In the genomic region with DNA sequence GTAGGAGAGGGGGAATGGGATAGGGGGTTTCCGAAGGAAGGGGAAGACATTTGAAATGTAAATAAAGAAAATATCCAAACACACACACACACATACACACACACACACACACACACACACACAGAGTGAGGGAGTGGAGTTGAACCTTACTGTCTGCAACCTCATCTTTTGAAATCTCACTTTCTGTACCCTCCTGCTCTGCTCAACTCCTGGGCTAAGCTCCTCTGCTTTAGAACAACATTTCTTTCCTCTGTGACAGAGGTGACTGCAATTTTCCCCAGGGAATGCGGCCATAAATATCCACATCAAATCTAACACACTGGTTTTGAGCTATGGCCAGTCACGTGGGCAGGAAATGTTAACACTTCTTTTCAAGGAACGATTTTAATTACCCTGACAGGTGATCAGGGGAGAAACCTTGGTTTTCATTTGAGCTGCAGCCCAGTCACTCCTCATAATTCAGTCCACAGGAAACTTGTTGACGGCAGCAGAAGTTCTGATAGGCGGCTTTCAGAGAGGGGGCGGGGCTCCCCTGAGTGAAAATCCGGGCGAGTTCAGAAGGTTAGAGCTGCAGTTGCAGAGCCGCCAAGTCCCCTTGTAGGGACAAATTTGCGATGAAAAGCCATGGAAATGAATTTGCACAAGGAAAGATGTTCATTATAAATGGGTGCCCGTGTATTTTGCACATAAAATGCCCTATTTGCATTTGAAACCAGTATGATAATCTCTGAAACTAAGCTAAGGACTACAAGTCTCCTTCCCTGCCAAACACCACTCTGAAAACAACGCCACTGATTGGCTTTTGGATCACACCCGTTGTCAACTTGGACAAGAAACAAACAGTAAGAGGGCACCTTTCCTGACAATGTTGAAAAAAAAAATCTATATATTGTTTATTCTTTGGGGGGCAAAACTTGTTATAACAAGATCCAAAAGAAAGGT, we compare ENCODE assay signal across 8 mouse cellular contexts.
DNase-seq lines count a peak whose midpoint lies in the region; ATAC-seq and TF ChIP-seq lines count a peak whose summit lies in the region.

No protein-coding gene starts in this region.

- peak; percentile 8 to 16 for DNase-seq in right cerebral cortex, adult 2 months (ENCODE audit: low spot score in 2 of 2)
- no peak for DNase-seq in right cerebral cortex, postnatal 36 days (ENCODE audit: low spot score in 2 of 2)
- DNase-seq in heart, postnatal 0 days (ENCODE audit: low spot score): peak; percentile 38
- DNase-seq in lung, postnatal 10 days: peak; percentile 64
- DNase-seq in natural killer cell, adult 2 months (ENCODE audit: low spot score in 2 of 2): no peak

- no peak overlapping the region for H3K4me3 ChIP-seq in embryonic facial prominence, embryonic 15.5 days (replicated peaks)
- H3K4me3 ChIP-seq in heart, postnatal 0 days (ENCODE audit: low read depth, low read length): peak overlapping the region; percentile 9; the same call in 1 of the 2 replicates
- H3K4me3 ChIP-seq in kidney, embryonic 16.5 days (ENCODE audit: low read length): peak overlapping the region; percentile 25
- H3K4me3 ChIP-seq in stomach, embryonic 15.5 days (replicated peaks): 0 out of 2 replicates have a peak overlapping the region, but pooled peaks have one; percentile 1

- TF ChIP-seq CTCF in heart, postnatal 0 days (IDR thresholded peaks at IDR 0.05; ENCODE audit: low read depth): no peak

- no peak overlapping the region for H3K9ac ChIP-seq in embryonic facial prominence, embryonic 15.5 days
- no peak overlapping the region; the same call in 1 of the 2 replicates for H3K9ac ChIP-seq in heart, postnatal 0 days (replicated peaks; ENCODE audit: low read depth, low read length)
- H3K9ac ChIP-seq in kidney, embryonic 16.5 days (replicated peaks; ENCODE audit: low read length): no peak overlapping the region
- no peak overlapping the region for H3K9ac ChIP-seq in stomach, embryonic 15.5 days

- peaks cover 4% of the 10 kb centered on the region; the same call in 1 of the 2 replicates for H3K4me1 ChIP-seq in embryonic facial prominence, embryonic 15.5 days
- H3K4me1 ChIP-seq in heart, postnatal 0 days (ENCODE audit: control insufficient read depth, insufficient read depth): 0 out of 2 replicates have a peak, but pooled peaks cover 3% of the 10 kb centered on the region
- peaks cover 5% of the 10 kb centered on the region; the same call in 1 of the 2 replicates for H3K4me1 ChIP-seq in kidney, embryonic 16.5 days (ENCODE audit: insufficient read depth, low read length)
- 0 out of 2 replicates have a peak, but pooled peaks cover 5% of the 10 kb centered on the region for H3K4me1 ChIP-seq in stomach, embryonic 15.5 days

- H3K4me2 ChIP-seq in embryonic facial prominence, embryonic 15.5 days (replicated peaks): peak overlapping the region; percentile 17; the same call in 1 of the 2 replicates
- H3K4me2 ChIP-seq in heart, postnatal 0 days (ENCODE audit: low read depth, low read length): peak overlapping the region; percentile 54
- peak overlapping the region; percentile 48 for H3K4me2 ChIP-seq in kidney, embryonic 16.5 days (replicated peaks; ENCODE audit: low read depth, low read length)
- peak overlapping the region; percentile 20 for H3K4me2 ChIP-seq in stomach, embryonic 15.5 days

- WGBS in embryonic facial prominence, embryonic 15.5 days: 20% methylated on average over 14 of the region's 14 CpGs
- WGBS in heart, postnatal 0 days: 11% methylated on average over 14 of the region's 14 CpGs
- WGBS in kidney, embryonic 16.5 days: 11% methylated on average over 14 of the region's 14 CpGs
- 11% methylated on average over 14 of the region's 14 CpGs for WGBS in stomach, embryonic 15.5 days

- H3K27me3 ChIP-seq in embryonic facial prominence, embryonic 15.5 days: no peaks in the 10 kb centered on the region
- no peaks in the 10 kb centered on the region for H3K27me3 ChIP-seq in heart, postnatal 0 days (ENCODE audit: control insufficient read depth, insufficient read depth, low read length)
- no peaks in the 10 kb centered on the region for H3K27me3 ChIP-seq in kidney, embryonic 16.5 days (ENCODE audit: insufficient read depth, low read length)
- no peaks in the 10 kb centered on the region for H3K27me3 ChIP-seq in stomach, embryonic 15.5 days (replicated peaks)

- no peaks in the 10 kb centered on the region for H3K36me3 ChIP-seq in embryonic facial prominence, embryonic 15.5 days
- H3K36me3 ChIP-seq in heart, postnatal 0 days (replicated peaks; ENCODE audit: control insufficient read depth, insufficient read depth, low read length): no peaks in the 10 kb centered on the region
- H3K36me3 ChIP-seq in kidney, embryonic 16.5 days (ENCODE audit: insufficient read depth, low read length): no peaks in the 10 kb centered on the region
- H3K36me3 ChIP-seq in stomach, embryonic 15.5 days: no peaks in the 10 kb centered on the region

- no peak for TF ChIP-seq EP300 in heart, postnatal 0 days (IDR thresholded peaks at IDR 0.05; ENCODE audit: low read depth)

- no peaks in the 10 kb centered on the region for H3K9me3 ChIP-seq in embryonic facial prominence, embryonic 15.5 days (replicated peaks)
- no peaks in the 10 kb centered on the region for H3K9me3 ChIP-seq in heart, postnatal 0 days (replicated peaks; ENCODE audit: control insufficient read depth, low read length)
- no peaks in the 10 kb centered on the region for H3K9me3 ChIP-seq in kidney, embryonic 16.5 days (ENCODE audit: low read length)
- no peaks in the 10 kb centered on the region for H3K9me3 ChIP-seq in stomach, embryonic 15.5 days

- ATAC-seq in embryonic facial prominence, embryonic 15.5 days (ENCODE audit: insufficient number of reproducible peaks, low FRiP score, low TSS enrichment, low read depth): no peak
- ATAC-seq in heart, postnatal 0 days (ENCODE audit: insufficient read depth, low read depth): peak; percentile 67; the same call in 1 of the 2 replicates
- peak; percentile 90 for ATAC-seq in kidney, embryonic 16.5 days (ENCODE audit: low FRiP score, low TSS enrichment)
- ATAC-seq in stomach, embryonic 15.5 days (ENCODE audit: insufficient read depth, low FRiP score, low read depth): peak; percentile 63; the same call in 1 of the 2 replicates

- no peak overlapping the region for H3K27ac ChIP-seq in embryonic facial prominence, embryonic 15.5 days (replicated peaks)
- H3K27ac ChIP-seq in heart, postnatal 0 days (ENCODE audit: low read depth): no peak overlapping the region
- no peak overlapping the region for H3K27ac ChIP-seq in kidney, embryonic 16.5 days (ENCODE audit: low read length)
- no peak overlapping the region for H3K27ac ChIP-seq in stomach, embryonic 15.5 days

Comparison
In these comparisons a context has a peak if more than half of its experiments do, and no peak if none do; other contexts are left out.
1. DNase-seq: peak in right cerebral cortex, adult 2 months (2 of 2), heart, postnatal 0 days (single experiment) and lung, postnatal 10 days (single experiment); none in right cerebral cortex, postnatal 36 days (0 of 2) and natural killer cell, adult 2 months (0 of 2).
2. Peak in every context shown above with its lines, with median percentiles within 50 percentile points of each other: H3K4me2 ChIP-seq.